Mouse (Mus musculus): Measurements from ENCODE around the gene Cdkn2d. TPM values are rescaled to one million over a fixed set of nuclear protein-coding genes. Genes with fewer than 3 reads are reported as not detected.

Cdkn2d gene
- 82.3 and 95.8 TPM in 2 replicates for polyA plus RNA-seq (2012; rRNA removed)

DNA sequence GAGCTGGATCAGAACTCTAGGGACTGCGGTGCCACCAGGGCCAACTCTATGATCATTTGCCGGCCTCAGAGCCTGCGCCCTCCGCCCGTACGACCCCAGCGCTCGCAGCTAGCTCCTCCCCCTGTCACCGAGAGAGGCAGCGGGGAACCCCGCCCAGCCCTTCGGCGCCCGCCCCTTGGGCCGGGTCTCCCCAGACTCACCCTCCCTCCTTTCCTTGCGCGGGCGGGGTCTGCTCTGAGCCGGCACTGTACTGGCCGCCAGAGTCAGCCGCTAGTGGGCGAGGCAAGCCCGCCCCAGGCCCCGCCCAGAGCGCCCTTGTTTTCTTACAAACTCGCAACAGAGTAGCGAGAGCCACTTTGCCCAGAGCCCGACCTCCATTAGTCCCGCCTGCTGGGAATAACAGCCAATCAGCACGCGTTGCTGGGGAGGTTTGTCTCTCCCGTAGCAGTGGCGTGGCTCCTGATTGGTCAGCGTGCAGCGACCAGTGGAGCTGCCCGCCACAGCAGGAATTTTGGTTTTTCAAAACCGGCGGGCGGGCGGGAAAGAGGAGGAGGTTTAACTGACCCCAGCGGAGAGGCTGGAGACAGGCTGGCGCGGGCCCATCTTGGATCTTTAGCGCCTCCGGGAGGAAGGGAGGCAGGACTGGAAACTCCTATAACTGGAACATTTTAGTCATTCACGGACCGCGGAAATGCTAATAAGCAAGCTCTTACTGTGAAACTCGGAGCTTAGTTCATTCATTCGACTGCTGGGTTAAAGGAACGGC lies at the start of gene Cdkn2d:
Gene Cdkn2d (minus strand): TSS at position 386 of the 766 bp plus-strand sequence.

DNA sequence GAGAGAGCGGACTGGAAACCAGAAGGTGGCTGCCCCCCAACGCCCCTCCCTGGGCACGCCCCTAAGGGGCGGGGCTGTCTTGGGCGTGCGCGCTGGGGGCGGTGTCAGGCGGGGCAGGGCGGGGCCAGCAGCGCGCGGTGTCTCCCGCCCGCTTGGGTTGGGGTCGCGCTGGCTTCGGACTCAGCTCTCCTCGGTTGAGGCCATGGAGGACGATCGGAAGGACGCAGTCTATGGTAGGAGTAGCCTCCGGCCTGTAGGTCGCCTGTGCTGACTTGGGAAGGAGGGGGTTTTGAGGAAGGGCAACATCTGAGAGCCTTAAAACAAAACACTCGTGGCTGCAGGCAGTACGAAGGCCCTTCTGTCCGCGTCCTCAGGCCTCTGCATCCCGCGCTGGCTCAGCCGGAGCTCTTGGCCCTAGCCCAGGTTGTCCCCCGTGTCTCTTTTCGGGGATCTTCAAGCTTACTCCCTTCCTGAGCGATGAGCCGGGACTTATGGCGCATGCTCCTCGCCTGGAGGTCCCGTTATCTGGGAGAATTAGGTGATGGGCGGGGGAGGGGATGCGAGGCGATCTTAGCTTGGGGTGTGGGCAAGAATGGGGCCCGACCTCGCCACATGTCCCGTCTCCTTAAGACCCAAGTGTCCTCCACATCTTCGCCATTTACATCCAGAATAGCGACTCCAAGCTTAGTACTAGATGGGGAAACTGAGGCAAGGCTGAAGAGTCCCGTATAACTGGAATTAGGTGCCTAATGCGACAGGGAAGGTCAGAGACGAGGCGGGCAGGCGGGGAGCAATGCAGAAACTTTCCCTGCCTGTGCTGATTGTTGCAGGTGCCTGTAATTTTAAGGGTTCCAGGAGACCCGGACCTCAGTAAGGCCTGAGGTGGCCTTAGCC lies 29.7 kb upstream of the Cdkn2d start, which contains the start of gene Slc44a2:
Gene Slc44a2 (plus strand): TSS at position 80 of the 894 bp plus-strand sequence.

DNA sequence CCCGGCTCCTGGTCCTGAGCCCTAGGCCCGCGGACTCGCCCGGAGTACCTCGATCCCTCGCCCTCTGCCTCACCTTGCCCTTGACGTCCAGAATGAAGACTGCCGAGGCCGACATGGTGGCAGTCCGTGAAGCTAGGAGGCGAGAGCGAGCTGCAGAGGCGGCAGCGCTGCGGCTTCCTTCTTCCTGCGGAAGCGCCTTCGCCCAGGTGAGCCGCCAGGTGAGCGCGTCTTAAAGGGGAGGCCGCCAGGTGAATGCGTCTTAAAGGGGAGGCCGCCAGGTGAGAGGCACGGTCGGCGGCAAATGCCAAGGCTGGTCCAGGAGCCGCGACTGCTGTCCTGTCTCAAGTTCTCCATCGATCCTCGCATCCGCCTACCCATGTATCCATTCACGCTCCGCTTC lies 20.9 kb upstream of the Cdkn2d start, which contains the start of gene Ap1m2:
Gene Ap1m2 (minus strand): TSS at position 204 of the 400 bp plus-strand sequence.

DNA sequence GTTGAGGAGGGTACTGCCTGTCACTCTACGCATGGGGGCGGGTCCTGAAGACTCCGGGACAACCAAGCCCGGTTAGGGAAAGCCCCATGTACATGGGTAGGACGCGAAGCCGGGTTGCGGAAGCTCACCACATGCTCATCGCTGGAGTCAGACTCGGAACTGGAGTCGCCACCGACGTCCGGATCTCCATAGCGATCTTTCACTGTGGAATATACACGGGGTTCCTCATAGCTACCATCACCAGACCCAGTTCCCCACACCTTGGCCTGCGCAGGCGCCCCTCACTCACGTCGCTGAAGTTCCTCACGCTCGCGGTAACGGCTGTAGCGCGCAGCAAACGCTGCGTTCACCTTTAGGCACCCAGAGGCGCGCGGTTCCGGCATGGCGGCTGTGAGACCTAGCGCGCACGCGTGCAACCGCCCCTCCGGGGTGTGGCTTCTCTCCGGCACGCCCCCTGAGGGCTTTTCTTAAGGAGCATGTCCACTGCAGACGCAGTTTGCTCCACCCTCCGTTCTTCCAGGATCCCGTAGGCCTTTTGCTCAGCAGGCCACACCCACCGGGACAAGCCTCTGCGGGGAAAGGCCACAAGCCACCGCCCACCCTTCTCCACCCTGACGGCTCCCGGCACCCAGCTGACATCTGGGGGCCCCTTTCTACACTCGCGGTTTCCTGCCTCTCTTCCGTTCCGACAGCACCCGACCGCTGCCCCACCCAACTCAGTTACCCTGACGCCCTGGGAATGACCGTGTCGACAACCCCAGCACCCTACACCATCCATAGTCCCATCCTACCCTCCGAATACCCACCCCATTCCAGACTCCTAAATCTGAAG lies 3.4 kb downstream of the Cdkn2d start, which contains the start of gene Kri1:
Gene Kri1 (minus strand): TSS at position 399 of the 832 bp plus-strand sequence.

DNA sequence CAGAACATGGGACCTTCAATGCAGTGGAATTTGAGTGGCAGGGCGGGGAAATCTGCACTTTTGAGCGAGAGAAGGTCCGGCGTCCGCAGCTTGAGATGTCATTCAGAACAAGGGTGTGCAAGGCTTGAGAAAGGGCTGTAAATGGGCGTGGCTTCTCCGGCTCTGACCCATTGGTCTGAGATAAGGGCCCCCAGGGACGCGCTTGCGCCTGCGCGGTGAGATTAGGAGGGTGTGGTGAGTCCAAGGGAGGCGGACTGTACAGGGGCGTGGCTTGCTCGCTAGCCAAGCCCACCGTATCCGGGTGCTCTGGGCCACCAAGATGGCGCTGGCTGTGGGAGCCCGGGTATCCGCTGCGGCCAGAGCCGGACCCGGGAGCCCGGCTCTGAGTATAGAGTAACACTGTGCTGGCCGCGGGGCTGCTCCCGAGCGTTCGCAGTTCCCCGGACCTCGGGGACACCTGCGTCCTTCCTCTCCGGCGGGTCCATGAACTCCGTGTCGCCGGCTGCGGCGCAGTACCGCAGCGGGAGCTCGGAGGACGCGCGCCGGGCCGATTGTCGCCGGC lies 26.1 kb downstream of the Cdkn2d start, which contains the start of gene Atg4d:
Gene Atg4d (plus strand): TSS at position 294 of the 562 bp plus-strand sequence.

DNA sequence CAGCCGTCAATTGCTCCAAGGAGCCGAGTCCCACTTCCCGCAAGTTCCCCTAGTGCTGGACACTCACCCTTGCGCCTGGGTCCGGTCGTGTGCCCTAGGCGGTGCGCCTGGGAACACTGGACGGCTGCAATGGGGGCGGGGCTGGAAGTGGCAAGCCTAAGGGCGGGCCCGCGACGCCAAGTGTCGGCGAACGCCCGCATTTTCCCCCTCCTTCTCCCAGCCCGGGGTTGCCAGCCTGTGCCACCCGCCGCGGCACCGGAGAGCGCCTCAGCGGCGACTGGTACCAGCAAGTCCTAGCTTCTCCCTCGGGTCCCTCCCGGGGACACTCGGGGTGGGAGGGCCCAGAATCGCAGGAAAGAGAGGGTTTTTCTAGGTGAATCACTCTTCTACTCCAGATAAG lies 42.9 kb downstream of the Cdkn2d start, which contains the start of gene S1pr5:
Gene S1pr5 (minus strand): TSS at position 118 of the 400 bp plus-strand sequence.

DNA sequence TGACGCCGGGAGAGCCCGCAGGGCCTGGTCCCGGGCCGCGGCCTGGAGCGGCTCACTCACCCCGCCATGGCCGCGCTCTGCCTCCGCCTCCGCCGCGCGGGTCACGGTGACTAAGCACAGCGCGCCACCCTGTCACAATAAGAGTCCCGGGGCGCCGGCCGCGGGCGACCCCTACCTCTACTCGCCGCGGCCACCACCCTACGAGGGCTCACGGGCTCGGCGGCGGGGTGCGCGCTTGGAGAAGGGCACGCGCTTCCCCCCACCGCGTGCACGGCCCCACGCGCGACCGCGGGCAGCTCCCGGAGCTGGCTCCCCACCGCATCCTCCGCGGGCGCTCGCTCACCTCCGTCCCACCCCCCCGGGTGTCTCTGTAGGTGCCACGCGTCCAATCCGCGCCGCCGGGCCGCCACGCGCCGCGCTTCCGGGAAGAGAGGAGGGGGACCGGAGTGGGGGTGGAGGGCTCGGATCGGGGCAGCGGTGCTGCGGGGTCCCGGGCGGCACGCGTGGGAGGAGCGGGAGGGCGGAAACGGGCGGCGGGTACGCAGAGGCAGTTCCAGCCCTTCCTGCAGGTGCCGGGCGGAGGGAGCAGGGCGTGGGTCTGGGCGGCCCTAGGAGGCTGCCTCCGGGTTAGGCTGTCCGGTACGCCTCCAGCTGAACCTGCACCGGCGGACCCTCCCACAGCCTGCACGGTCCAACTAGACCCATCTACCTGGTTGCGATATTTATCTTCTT lies 52.3 kb downstream of the Cdkn2d start, which contains the start of gene Keap1:
Gene Keap1 (minus strand): TSS at position 629 of the 732 bp plus-strand sequence.

Other genes with a start within 250 kb of the Cdkn2d start
- gene Zglp1, start 224.3 kb downstream of the Cdkn2d start, polyA plus RNA-seq (2012; rRNA removed) = 1.1 and 1.9 TPM in 2 replicates
- 3.2 and 3.9 TPM in 2 replicates for gene Gm49373, start 218.3 kb downstream of the Cdkn2d start, polyA plus RNA-seq (2012; rRNA removed)
- gene Fdx1l, start 217.8 kb downstream of the Cdkn2d start, polyA plus RNA-seq (2012; rRNA removed) = 79.5 and 87.8 TPM in 2 replicates
- gene Gm38431, start 199.4 kb downstream of the Cdkn2d start, polyA plus RNA-seq (2012; rRNA removed) = 4.5 and 5.2 TPM in 2 replicates
- 34.8 and 34.9 TPM in 2 replicates for gene Raver1, start 199.4 kb downstream of the Cdkn2d start, polyA plus RNA-seq (2012; rRNA removed)
- gene Tyk2, start 160.2 kb downstream of the Cdkn2d start, polyA plus RNA-seq (2012; rRNA removed) = 16.1 and 17.2 TPM in 2 replicates
- gene Cdc37, start 141.4 kb downstream of the Cdkn2d start, polyA plus RNA-seq (2012; rRNA removed) = 190 and 195 TPM in 2 replicates
- gene Pde4a, start 125.7 kb downstream of the Cdkn2d start, polyA plus RNA-seq (2012; rRNA removed) = 27.4 and 29.2 TPM in 2 replicates
- 50.4 and 54.6 TPM in 2 replicates for gene Keap1, start 52.0 kb downstream of the Cdkn2d start, polyA plus RNA-seq (2012; rRNA removed)
- gene S1pr5, start 43.0 kb downstream of the Cdkn2d start, polyA plus RNA-seq (2012; rRNA removed) = 3.7 and 4.0 TPM in 2 replicates
- gene Atg4d, start 26.1 kb downstream of the Cdkn2d start, polyA plus RNA-seq (2012; rRNA removed) = 36.6 and 38.5 TPM in 2 replicates
- gene Kri1, start 3.4 kb downstream of the Cdkn2d start, polyA plus RNA-seq (2012; rRNA removed) = 37.2 and 41.4 TPM in 2 replicates
- gene Ap1m2, start 20.9 kb upstream of the Cdkn2d start, polyA plus RNA-seq (2012; rRNA removed) = 4.3 and 4.5 TPM in 2 replicates
- gene Slc44a2, start 29.3 kb upstream of the Cdkn2d start, polyA plus RNA-seq (2012; rRNA removed) = 70.2 and 71.3 TPM in 2 replicates
- gene Ilf3, start 76.5 kb upstream of the Cdkn2d start, polyA plus RNA-seq (2012; rRNA removed) = 161 and 172 TPM in 2 replicates
- 86.6 and 86.7 TPM in 2 replicates for gene Qtrt1, start 120.4 kb upstream of the Cdkn2d start, polyA plus RNA-seq (2012; rRNA removed)
- gene Dnm2, start 133.5 kb upstream of the Cdkn2d start, polyA plus RNA-seq (2012; rRNA removed) = 66.8 and 77.4 TPM in 2 replicates
- gene Tmed1, start 218.8 kb upstream of the Cdkn2d start, polyA plus RNA-seq (2012; rRNA removed) = 35.4 and 42.5 TPM in 2 replicates
- 0.58 and 0.72 TPM in 2 replicates for gene AB124611, start 234.8 kb upstream of the Cdkn2d start, polyA plus RNA-seq (2012; rRNA removed)